Mouse (Mus musculus) heart, adult 2 months (tissue): ENCODE results near the gene Ppa1.
A peak's percentile ranks its signal among the peaks of the same experiment; 100 is the strongest.
"Not testable (repeated sequence)": the region's sequence is repeated elsewhere in the genome, so short reads cannot be mapped to it uniquely, and the experiment has no call there.

Experiments used
- CTCF ChIP-seq: fragments of 200-600 bp; IDR thresholded peaks from 2 replicates; pipeline ENCODE4 v1.8.1; 2022; ENCODE audit warnings: antibody characterized with exemption, mild to moderate bottlenecking, moderate library complexity
- EP300 ChIP-seq: fragments of 200-500 bp; IDR thresholded peaks from 2 replicates; pipeline ENCODE4 v1.6.1; 2011; ENCODE audit warnings: low read depth, low read length, control low read depth; ENCODE audit not compliant: insufficient read depth
- POLR2A ChIP-seq: fragments of 200-500 bp; IDR thresholded peaks from 2 replicates; pipeline ENCODE4 v1.6.1; 2011; ENCODE audit warnings: mild to moderate bottlenecking, low read depth, low read length, control low read depth; ENCODE audit not compliant: insufficient read depth

DNA sequence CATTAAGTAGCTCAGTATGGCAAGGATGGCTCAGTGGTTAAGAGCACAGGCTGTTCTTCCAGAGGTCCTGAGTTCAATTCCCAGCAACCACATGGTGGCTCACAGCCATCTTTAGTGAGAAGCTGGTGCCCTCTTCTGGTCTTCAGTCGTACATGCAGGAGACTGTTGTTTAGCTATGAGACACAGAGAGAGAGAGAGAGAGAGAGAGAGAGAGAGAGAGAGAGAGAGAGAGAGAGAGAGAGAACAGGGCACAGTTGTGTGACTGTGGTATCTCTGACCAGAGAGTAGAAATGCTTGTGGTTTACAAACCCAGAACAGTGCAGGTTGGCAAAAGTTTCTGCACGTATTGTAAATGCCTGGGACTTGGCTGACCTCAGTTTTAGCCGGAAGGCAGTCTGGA is 24.5 kb upstream of the Ppa1 start:
- peak; percentile 27 for TF ChIP-seq CTCF
- TF ChIP-seq EP300, POLR2A: not testable (repeated sequence)
